Mouse (Mus musculus) layer of hippocampus, adult 2 months (tissue): Measurements from ENCODE around the gene 1810055G02Rik. TPM values are rescaled to one million over a fixed set of nuclear protein-coding genes. Genes with fewer than 3 reads are reported as not detected.

Source experiments
- DNase-seq, 2 experiments: peaks; one replicate each; pipeline ENCODE4 v3.0.0; 2022; ENCODE audit warnings: low spot score in 2 of 2
- H3K27ac ChIP-seq: fragments of 200-600 bp; 2 replicates; pipeline ENCODE4 v1.8.1; 2022
- H3K4me3 ChIP-seq: fragments of 200-600 bp; 2 replicates; pipeline ENCODE4 v1.8.1; 2022; ENCODE audit warnings: mild to moderate bottlenecking
- CTCF ChIP-seq: fragments of 200-600 bp; conservative IDR thresholded peaks from 2 replicates; pipeline ENCODE4 v1.8.1; 2022; ENCODE audit warnings: antibody characterized with exemption, mild to moderate bottlenecking, moderate library complexity
- total RNA-seq, 2 experiments: library from RNA; stranded (reverse); gene quantifications; 2 replicates each; pipeline ENCODE4 v1.2.3; 2021

Gene 1810055G02Rik
- total RNA-seq, 2 experiments from 2014 or later, result 23.3 to 27.2 TPM

DNA sequence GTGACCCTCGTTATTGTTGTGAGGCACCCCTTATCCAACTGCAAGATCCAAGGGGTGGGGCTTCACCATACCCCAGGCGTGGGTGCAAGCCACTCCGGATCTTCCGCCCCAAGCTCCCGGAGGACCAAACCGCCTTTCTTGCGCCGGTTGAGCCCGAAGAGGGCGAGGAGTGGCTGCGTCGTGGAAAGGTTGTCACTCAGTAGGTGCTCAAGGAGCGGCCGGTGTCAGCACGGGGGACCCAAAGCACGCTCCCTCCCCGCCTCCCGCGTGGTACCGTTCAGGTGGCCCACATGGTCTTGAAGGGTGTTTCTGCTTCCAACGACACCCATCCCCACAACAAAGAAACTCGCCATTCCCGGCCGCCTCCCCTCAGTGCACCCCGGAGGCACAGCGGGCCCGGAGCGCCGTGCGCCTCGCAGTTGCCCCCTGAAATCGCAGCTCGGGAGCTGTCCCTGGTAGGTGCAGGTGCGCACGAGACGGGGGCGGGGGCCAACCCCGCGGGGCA, 59.2 kb downstream of the 1810055G02Rik start, which contains the start of gene Kmt5b:
Gene Kmt5b, plus strand, starts transcription at position 146 of the 505 bp plus-strand sequence.
- DNase-seq, result peak; percentile 56 to 59
- Histone ChIP-seq H3K4me3 (peak within 1 kb of the TSS; percentile 71), H3K27ac (peak within 1 kb of the TSS; percentile 100)
- no peak for TF ChIP-seq CTCF

Other genes starting within 250 kb of the 1810055G02Rik start
- 10 to 100 TPM; 82.7 to 88.5 TPM for gene Ppp6r3, start 132.5 kb upstream of the 1810055G02Rik start, total RNA-seq
- gene Lrp5, start 21.7 kb upstream of the 1810055G02Rik start, total RNA-seq, result 10 to 100 TPM in 1 of 2 experiments, 1 to 10 TPM in 1; 9.4 to 10.0 TPM
- 10 to 100 TPM; 53.9 to 57.7 TPM for gene Kmt5b, start 59.1 kb downstream of the 1810055G02Rik start, total RNA-seq
- gene Chka, start 143.5 kb downstream of the 1810055G02Rik start, total RNA-seq, result 100 to 1,000 TPM in 1 of 2 experiments, 10 to 100 TPM in 1; 87.2 to 109 TPM
- 10 to 100 TPM; 20.0 to 24.9 TPM for gene Tcirg1, start 198.8 kb downstream of the 1810055G02Rik start, total RNA-seq
- 100 to 1,000 TPM; 125 to 142 TPM for gene Ndufs8, start 204.5 kb downstream of the 1810055G02Rik start, total RNA-seq
- gene Aldh3b1, start 221.5 kb downstream of the 1810055G02Rik start, total RNA-seq, result 1 to 10 TPM; 2.2 to 2.4 TPM
- 10 to 100 TPM; 11.4 to 16.1 TPM for gene Unc93b1, start 226.9 kb downstream of the 1810055G02Rik start, total RNA-seq